Mouse (Mus musculus): ENCODE results near the gene Dusp5. TPM values are rescaled to one million over a fixed set of nuclear protein-coding genes. Genes with fewer than 3 reads are reported as not detected.

The Dusp5 gene
- total and polyA plus RNA-seq, 2 experiments from 2014 or later, result 9.6 to 20.8 TPM

- H3K27me3 ChIP-seq (ENCODE audit: control insufficient read depth, insufficient read depth, low read length), result no peaks in the 10 kb centered on the region
- no peak overlapping the region for H3K4me2 ChIP-seq (ENCODE audit: low read depth, low read length)
- ATAC-seq (ENCODE audit: insufficient read depth, low read depth) (no peak), DNase-seq (ENCODE audit: low spot score) (no peak)
- H3K27ac ChIP-seq (ENCODE audit: low read depth), result no peak overlapping the region
- peaks cover 53% of the 10 kb centered on the region for H3K36me3 ChIP-seq (replicated peaks; ENCODE audit: control insufficient read depth, insufficient read depth, low read length)
- no peak overlapping the region for H3K9ac ChIP-seq (replicated peaks; ENCODE audit: low read depth, low read length)
- no peak overlapping the region for H3K4me3 ChIP-seq (ENCODE audit: low read depth, low read length)
- TF ChIP-seq EP300 (IDR thresholded peaks at IDR 0.05; ENCODE audit: low read depth) (no peak), CTCF (IDR thresholded peaks at IDR 0.05; ENCODE audit: low read depth) (no peak)
- peaks cover 22% of the 10 kb centered on the region for H3K4me1 ChIP-seq (ENCODE audit: control insufficient read depth, insufficient read depth)
- H3K9me3 ChIP-seq (replicated peaks; ENCODE audit: control insufficient read depth, low read length), result no peaks in the 10 kb centered on the region
- 81% methylated on average over 6 of the region's 6 CpGs for WGBS
Measured at GRCm38 (mm10) chr19:53536251-53536650, 7.3 kb downstream of the Dusp5 start.

GRCm38 (mm10) chr19:53536731-53537666, 8.1 kb downstream of the Dusp5 start:
- 79% methylated on average over 17 of the region's 17 CpGs for WGBS
- peaks cover 61% of the 10 kb centered on the region for H3K36me3 ChIP-seq (replicated peaks; ENCODE audit: control insufficient read depth, insufficient read depth, low read length)
- ATAC-seq (ENCODE audit: insufficient read depth, low read depth) (no peak), DNase-seq (ENCODE audit: low spot score) (no peak)
- H3K9ac ChIP-seq (replicated peaks; ENCODE audit: low read depth, low read length), result no peak overlapping the region
- H3K4me1 ChIP-seq (ENCODE audit: control insufficient read depth, insufficient read depth), result peaks cover 18% of the 10 kb centered on the region
- H3K27ac ChIP-seq (ENCODE audit: low read depth), result no peak overlapping the region
- no peaks in the 10 kb centered on the region for H3K9me3 ChIP-seq (replicated peaks; ENCODE audit: control insufficient read depth, low read length)
- no peaks in the 10 kb centered on the region for H3K27me3 ChIP-seq (ENCODE audit: control insufficient read depth, insufficient read depth, low read length)
- H3K4me2 ChIP-seq (ENCODE audit: low read depth, low read length), result no peak overlapping the region
- TF ChIP-seq EP300 (IDR thresholded peaks at IDR 0.05; ENCODE audit: low read depth), result no peak
- TF ChIP-seq CTCF (IDR thresholded peaks at IDR 0.05; ENCODE audit: low read depth), result no peak
- no peak overlapping the region for H3K4me3 ChIP-seq (ENCODE audit: low read depth, low read length)

- DNase-seq (ENCODE audit: low spot score) (no peak), ATAC-seq (ENCODE audit: insufficient read depth, low read depth) (no peak)
- Histone ChIP-seq H3K9ac (replicated peaks; ENCODE audit: low read depth, low read length) (no peak overlapping the region), H3K36me3 (replicated peaks; ENCODE audit: control insufficient read depth, insufficient read depth, low read length) (peaks cover 70% of the 10 kb centered on the region), H3K4me3 (ENCODE audit: low read depth, low read length) (no peak overlapping the region), H3K27me3 (ENCODE audit: control insufficient read depth, insufficient read depth, low read length) (no peaks in the 10 kb centered on the region), H3K27ac (ENCODE audit: low read depth) (no peak overlapping the region), H3K4me1 (ENCODE audit: control insufficient read depth, insufficient read depth) (0 out of 2 replicates have a peak, but pooled peaks cover 8% of the 10 kb centered on the region), H3K4me2 (ENCODE audit: low read depth, low read length) (no peak overlapping the region), H3K9me3 (replicated peaks; ENCODE audit: control insufficient read depth, low read length) (no peaks in the 10 kb centered on the region)
- 57% methylated on average over 11 of the region's 11 CpGs for WGBS
- TF ChIP-seq EP300 (IDR thresholded peaks at IDR 0.05; ENCODE audit: low read depth), result no peak
- TF ChIP-seq CTCF (IDR thresholded peaks at IDR 0.05; ENCODE audit: low read depth), result no peak
Measured at GRCm38 (mm10) chr19:53538024-53538423, 9.1 kb downstream of the Dusp5 start.

- Histone ChIP-seq H3K4me1 (ENCODE audit: control insufficient read depth, insufficient read depth) (0 out of 2 replicates have a peak, but pooled peaks cover 8% of the 10 kb centered on the region), H3K4me3 (ENCODE audit: low read depth, low read length) (no peak overlapping the region), H3K9ac (replicated peaks; ENCODE audit: low read depth, low read length) (no peak overlapping the region), H3K4me2 (ENCODE audit: low read depth, low read length) (no peak overlapping the region), H3K27me3 (ENCODE audit: control insufficient read depth, insufficient read depth, low read length) (no peaks in the 10 kb centered on the region), H3K9me3 (replicated peaks; ENCODE audit: control insufficient read depth, low read length) (no peaks in the 10 kb centered on the region), H3K27ac (ENCODE audit: low read depth) (peak overlapping the region; percentile 39; the same call in 1 of the 2 replicates), H3K36me3 (replicated peaks; ENCODE audit: control insufficient read depth, insufficient read depth, low read length) (peaks cover 66% of the 10 kb centered on the region)
- ATAC-seq (ENCODE audit: insufficient read depth, low read depth) (no peak), DNase-seq (ENCODE audit: low spot score) (no peak)
- TF ChIP-seq EP300 (IDR thresholded peaks at IDR 0.05; ENCODE audit: low read depth) (no peak), CTCF (IDR thresholded peaks at IDR 0.05; ENCODE audit: low read depth) (no peak)
- 61% methylated on average over 5 of the region's 5 CpGs for WGBS
Measured at GRCm38 (mm10) chr19:53538796-53539195, 9.9 kb downstream of the Dusp5 start.

- H3K36me3 ChIP-seq (replicated peaks; ENCODE audit: control insufficient read depth, insufficient read depth, low read length), result peaks cover 62% of the 10 kb centered on the region
Measured at GRCm38 (mm10) chr19:53539296-53539695, 10.4 kb downstream of the Dusp5 start.

More at GRCm38 (mm10) chr19:53539296-53539695, 10.4 kb downstream of the Dusp5 start:
- Histone ChIP-seq H3K9ac (replicated peaks; ENCODE audit: low read depth, low read length) (no peak overlapping the region), H3K27me3 (ENCODE audit: control insufficient read depth, insufficient read depth, low read length) (no peaks in the 10 kb centered on the region), H3K27ac (ENCODE audit: low read depth) (peak overlapping the region; percentile 39; the same call in 1 of the 2 replicates), H3K4me2 (ENCODE audit: low read depth, low read length) (no peak overlapping the region), H3K4me1 (ENCODE audit: control insufficient read depth, insufficient read depth) (0 out of 2 replicates have a peak, but pooled peaks cover 8% of the 10 kb centered on the region), H3K4me3 (ENCODE audit: low read depth, low read length) (no peak overlapping the region), H3K9me3 (replicated peaks; ENCODE audit: control insufficient read depth, low read length) (no peaks in the 10 kb centered on the region)
- TF ChIP-seq CTCF (IDR thresholded peaks at IDR 0.05; ENCODE audit: low read depth), result no peak
- no peak for TF ChIP-seq EP300 (IDR thresholded peaks at IDR 0.05; ENCODE audit: low read depth)
- DNase-seq (ENCODE audit: low spot score) (no peak), ATAC-seq (ENCODE audit: insufficient read depth, low read depth) (no peak)
- WGBS, result 77% methylated on average over 3 of the region's 3 CpGs

Data from heart, postnatal 0 days (tissue).